Mouse (Mus musculus) hindbrain, embryonic 11.5 days (tissue): ENCODE data around the gene Chn2. TPM values are rescaled to one million over a fixed set of nuclear protein-coding genes. Genes with fewer than 3 reads are reported as not detected.

Experiments
- ATAC-seq: fragments of 200-750 bp; cut with Nextera tagmentation; 2 replicates; pipeline ENCODE4 v1.8.0; 2017; ENCODE audit warnings: mild to moderate bottlenecking, moderate TSS enrichment, moderate library complexity; ENCODE audit not compliant: low FRiP score
- DNase-seq: peaks from one replicate; pipeline ENCODE4 v3.0.0-alpha.2; 2015; ENCODE audit warnings: low spot score
- H3K27ac ChIP-seq: fragments of 300-500 bp; sonication (generic); 2 replicates; pipeline ENCODE4 v1.5.1; 2014; ENCODE audit warnings: mild to moderate bottlenecking, low read depth, low read length
- H3K27me3 ChIP-seq: fragments of 300-500 bp; sonication (generic); 2 replicates; pipeline ENCODE4 v1.6.1; 2014; ENCODE audit warnings: mild to moderate bottlenecking, low read length, moderate library complexity, mixed read lengths; ENCODE audit not compliant: control insufficient read depth, insufficient read depth
- H3K36me3 ChIP-seq: fragments of 300-500 bp; sonication (generic); 2 replicates; pipeline ENCODE4 v1.6.1; 2014; ENCODE audit warnings: mild to moderate bottlenecking, low read length, moderate library complexity, mixed read lengths; ENCODE audit not compliant: control insufficient read depth, insufficient read depth
- H3K4me1 ChIP-seq: fragments of 300-500 bp; sonication (generic); replicated peaks from 2 replicates; pipeline ENCODE4 v1.6.1; 2014; ENCODE audit warnings: low read length, mixed read lengths; ENCODE audit not compliant: control insufficient read depth, insufficient read depth
- H3K4me2 ChIP-seq: fragments of 300-500 bp; sonication (generic); replicated peaks from 2 replicates; pipeline ENCODE4 v1.6.1; 2014; ENCODE audit warnings: mild to moderate bottlenecking, low read depth, low read length
- H3K4me3 ChIP-seq: fragments of 300-500 bp; sonication (generic); 2 replicates; pipeline ENCODE4 v1.5.1; 2014; ENCODE audit warnings: low read depth, low read length
- H3K9ac ChIP-seq: fragments of 300-500 bp; sonication (generic); 2 replicates; pipeline ENCODE4 v1.6.1; 2014; ENCODE audit warnings: low read depth, low read length
- H3K9me3 ChIP-seq: fragments of 300-500 bp; sonication (generic); 2 replicates; pipeline ENCODE4 v1.6.1; 2016; ENCODE audit warnings: low read length; ENCODE audit not compliant: control insufficient read depth
- WGBS: fragments of 180-500 bp; shearing (Covaris S2); extraction: QIAGEN DNeasy Blood & Tissue Kit; methylation state at CpG from one replicate; pipeline ENCODE4 v1.1.7; 2014; 5-methylcytosine and 5-hydroxymethylcytosine counted together
- polyA plus RNA-seq: library from polyadenylated mRNA; unstranded; fragments of >200 nt; fragmentation: Nextera tagmentation; extraction: Ambion mirVana; gene quantifications from 2 replicates; pipeline ENCODE4 v1.2.1, GENCODE M21; 2014

The Chn2 gene
- polyA plus RNA-seq, 1 experiment from 2014 or later, result 14.4 TPM

DNA sequence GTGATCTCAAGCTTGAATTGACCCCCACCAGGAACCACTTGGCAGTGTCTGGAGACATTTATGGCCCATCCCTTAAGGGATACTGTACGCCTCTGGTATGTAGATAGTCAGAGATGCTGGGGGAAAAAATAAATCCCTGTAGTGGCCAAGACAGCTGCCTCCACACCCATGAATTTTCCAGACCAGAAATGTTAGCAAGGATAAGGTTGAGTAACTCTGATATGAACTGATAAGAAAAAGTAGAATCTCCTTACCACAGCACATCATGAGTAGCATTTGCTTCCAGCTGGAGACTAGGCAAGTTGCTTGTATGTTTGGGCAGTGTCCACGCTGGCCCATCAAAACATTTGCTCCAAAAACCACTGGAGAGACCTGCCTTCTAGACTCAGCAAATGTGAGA is 239.3 kb downstream of the Chn2 start:
- DNase-seq (no peak), ATAC-seq (no peak)
- Histone ChIP-seq H3K4me1 (no peaks in the 10 kb centered on the region; the same call in 1 of the 2 replicates), H3K9ac (no peak overlapping the region), H3K9me3 (no peaks in the 10 kb centered on the region), H3K4me2 (no peak overlapping the region), H3K4me3 (no peak overlapping the region), H3K36me3 (no peaks in the 10 kb centered on the region), H3K27me3 (no peaks in the 10 kb centered on the region), H3K27ac (no peak overlapping the region)
- WGBS, result 86% methylated on average over 2 of the region's 2 CpGs

DNA sequence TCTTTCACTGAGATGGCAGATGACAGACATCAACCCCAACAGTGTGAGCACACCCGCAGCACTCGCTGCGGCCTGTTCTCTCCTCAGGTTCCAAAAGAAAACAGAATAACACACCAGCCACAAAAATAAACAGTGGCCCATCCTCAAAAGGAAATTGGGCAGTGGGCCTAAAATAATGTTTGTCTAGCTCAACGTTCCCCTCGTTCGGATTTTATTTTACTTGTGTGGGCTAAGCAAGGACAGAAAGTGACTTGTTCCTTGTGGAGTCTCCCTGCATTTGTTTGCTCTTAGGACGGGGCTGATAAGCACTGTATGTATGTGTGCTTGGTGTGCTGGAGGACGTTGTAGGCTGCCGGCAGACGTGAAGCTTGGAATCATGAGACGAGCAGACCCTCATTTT is 240.0 kb downstream of the Chn2 start:
- DNase-seq (no peak), ATAC-seq (no peak)
- Histone ChIP-seq H3K27ac (no peak overlapping the region), H3K4me2 (no peak overlapping the region), H3K9ac (no peak overlapping the region), H3K36me3 (no peaks in the 10 kb centered on the region), H3K4me3 (no peak overlapping the region), H3K4me1 (no peaks in the 10 kb centered on the region; the same call in 1 of the 2 replicates), H3K9me3 (no peaks in the 10 kb centered on the region), H3K27me3 (no peaks in the 10 kb centered on the region)
- WGBS, result 62% methylated on average over 11 of the region's 11 CpGs

DNA sequence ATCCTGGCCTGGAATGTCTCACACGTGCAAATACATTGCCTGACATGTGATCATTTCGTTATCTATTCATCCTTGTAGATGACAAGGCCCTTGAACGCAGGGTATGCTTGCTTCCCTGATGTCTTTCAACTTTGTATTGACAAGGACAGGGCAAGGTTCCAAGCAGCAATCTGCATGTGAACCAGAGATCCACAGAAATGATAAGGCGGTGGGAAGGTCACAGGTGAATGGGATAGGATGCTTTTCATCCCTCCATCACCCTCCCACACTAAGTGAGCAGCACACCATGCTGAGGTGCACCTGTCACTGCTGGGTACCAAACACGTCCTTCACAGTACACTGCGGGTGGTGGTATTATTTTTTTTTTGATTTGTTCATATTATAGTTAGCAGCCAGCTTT is 240.9 kb downstream of the Chn2 start:
- no peak for ATAC-seq
- Histone ChIP-seq H3K27ac (no peak overlapping the region), H3K36me3 (no peaks in the 10 kb centered on the region), H3K9me3 (no peaks in the 10 kb centered on the region), H3K4me3 (no peak overlapping the region), H3K4me1 (no peaks in the 10 kb centered on the region; the same call in 1 of the 2 replicates), H3K27me3 (no peaks in the 10 kb centered on the region), H3K4me2 (no peak overlapping the region), H3K9ac (no peak overlapping the region)
- 90% methylated on average over 6 of the region's 6 CpGs for WGBS
- DNase-seq, result no peak

DNA sequence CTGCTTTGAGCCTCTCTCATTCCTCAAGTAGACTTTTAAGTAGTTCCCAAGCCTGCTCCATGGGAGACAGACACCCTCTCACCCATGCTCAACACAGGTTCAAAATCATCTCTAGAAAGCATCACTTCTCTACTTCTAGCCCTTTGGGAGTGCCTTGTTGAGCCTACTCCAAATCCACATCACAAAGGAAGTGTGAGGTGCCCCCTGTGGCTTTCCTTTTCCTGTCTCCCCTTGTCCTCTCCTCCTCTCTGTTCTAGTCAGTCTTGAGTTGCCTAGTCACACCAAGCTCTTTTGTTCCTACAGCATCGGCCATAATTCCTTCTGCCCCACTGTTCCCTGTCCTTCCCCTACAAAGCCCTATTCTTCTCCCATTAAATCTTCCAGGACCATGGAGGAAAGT is 243.9 kb downstream of the Chn2 start:
- DNase-seq, result no peak
- H3K4me1 ChIP-seq, result no peaks in the 10 kb centered on the region; the same call in 1 of the 2 replicates
- no peak overlapping the region for H3K27ac ChIP-seq
- H3K9me3 ChIP-seq, result no peaks in the 10 kb centered on the region
- H3K4me2 ChIP-seq, result no peak overlapping the region
- WGBS, result 50% methylated on average over 1 of the region's 1 CpGs
- ATAC-seq, result no peak
- no peaks in the 10 kb centered on the region for H3K27me3 ChIP-seq
- no peak overlapping the region for H3K9ac ChIP-seq
- H3K36me3 ChIP-seq, result no peaks in the 10 kb centered on the region
- no peak overlapping the region for H3K4me3 ChIP-seq

DNA sequence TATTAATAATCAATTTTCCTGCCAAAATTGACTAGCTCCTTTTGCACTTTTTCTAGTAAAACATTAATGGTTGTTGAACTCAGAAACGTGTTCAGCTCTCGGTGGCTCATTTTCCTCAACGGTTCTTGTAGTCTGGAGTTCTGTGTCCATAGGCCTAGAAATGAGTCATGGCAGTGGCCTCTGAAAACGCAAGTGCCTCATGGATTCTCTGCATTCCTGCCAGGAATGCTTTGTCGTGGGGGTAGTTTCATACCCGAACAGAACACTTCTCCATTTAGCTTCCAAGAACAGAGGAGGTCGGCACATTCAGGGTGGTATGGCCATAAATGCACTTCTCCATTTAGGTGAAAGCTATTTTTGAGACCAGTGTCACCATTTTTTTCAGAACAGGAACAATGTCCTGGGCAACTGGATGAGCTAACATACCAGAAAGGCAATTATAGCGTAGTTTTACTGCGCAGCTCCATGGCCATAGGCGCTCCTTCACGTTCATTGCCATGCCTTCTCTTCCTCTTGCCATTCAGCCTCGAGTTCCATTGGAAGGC is 244.9 kb downstream of the Chn2 start:
- ATAC-seq, result no peak
- H3K36me3 ChIP-seq, result no peaks in the 10 kb centered on the region
- no peak overlapping the region for H3K27ac ChIP-seq
- no peaks in the 10 kb centered on the region for H3K27me3 ChIP-seq
- no peak overlapping the region for H3K4me3 ChIP-seq
- no peak for DNase-seq
- no peak overlapping the region for H3K9ac ChIP-seq
- no peak overlapping the region for H3K4me2 ChIP-seq
- H3K9me3 ChIP-seq, result no peaks in the 10 kb centered on the region
- H3K4me1 ChIP-seq, result no peaks in the 10 kb centered on the region
- WGBS, result 88% methylated on average over 12 of the region's 12 CpGs

DNA sequence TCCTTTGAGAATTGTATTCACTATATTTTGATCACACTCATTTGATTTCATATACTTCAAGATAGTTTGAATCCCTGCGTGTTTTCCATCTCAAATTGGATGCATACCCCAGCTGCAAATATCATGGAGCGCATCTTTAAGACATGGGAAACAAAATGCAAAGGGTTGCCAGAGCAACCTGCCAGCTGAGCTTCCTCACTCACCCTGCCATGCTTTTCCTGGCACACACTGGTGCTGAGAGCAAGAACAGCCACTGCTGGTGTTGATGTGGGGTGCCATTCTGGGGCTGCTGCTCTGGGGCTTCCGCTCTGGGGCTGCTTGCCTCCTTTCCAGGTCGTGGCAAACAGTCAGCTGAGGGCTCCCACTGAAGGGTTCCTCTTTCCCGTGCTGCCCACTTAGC is 247.5 kb downstream of the Chn2 start:
- Histone ChIP-seq H3K27me3 (no peaks in the 10 kb centered on the region), H3K4me2 (no peak overlapping the region), H3K27ac (no peak overlapping the region), H3K4me3 (no peak overlapping the region), H3K9me3 (no peaks in the 10 kb centered on the region), H3K9ac (no peak overlapping the region), H3K4me1 (no peaks in the 10 kb centered on the region), H3K36me3 (no peaks in the 10 kb centered on the region)
- 87% methylated on average over 5 of the region's 5 CpGs for WGBS
- DNase-seq (no peak), ATAC-seq (no peak)

DNA sequence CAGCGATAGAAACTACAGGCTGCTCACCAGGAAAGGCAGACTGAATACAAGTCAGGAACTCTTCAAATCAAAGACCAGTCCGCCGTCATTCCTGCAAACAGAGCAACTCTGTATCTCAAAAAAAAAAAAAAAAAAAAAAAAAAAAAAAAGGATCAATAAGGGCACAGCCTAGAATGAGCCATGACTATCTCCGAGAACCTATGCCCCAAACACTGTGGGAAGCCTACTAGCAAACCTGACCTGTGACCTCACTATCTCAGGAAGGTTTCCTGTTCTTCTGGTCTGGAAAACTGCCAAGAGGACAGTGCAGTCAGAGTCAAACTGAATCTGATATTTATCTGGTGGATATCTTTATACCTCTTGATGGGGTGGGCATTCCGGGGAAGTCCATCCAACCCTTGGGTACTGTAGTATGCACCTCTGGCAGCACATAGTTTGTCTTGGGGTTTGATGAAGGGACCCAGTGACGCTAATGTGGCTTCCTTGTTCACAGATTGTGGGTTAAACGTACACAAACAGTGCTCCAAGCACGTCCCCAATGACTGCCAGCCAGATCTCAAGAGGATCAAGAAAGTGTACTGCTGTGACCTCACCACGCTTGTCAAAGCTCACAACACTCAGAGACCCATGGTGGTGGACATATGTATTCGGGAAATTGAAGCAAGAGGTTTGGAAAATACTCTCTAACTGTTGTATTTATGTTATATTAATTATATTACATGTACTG is 250.6 kb downstream of the Chn2 start:
- no peak overlapping the region for H3K9ac ChIP-seq
- H3K27me3 ChIP-seq, result no peaks in the 10 kb centered on the region
- no peak overlapping the region for H3K4me2 ChIP-seq
- H3K36me3 ChIP-seq, result no peaks in the 10 kb centered on the region
- H3K4me1 ChIP-seq, result no peaks in the 10 kb centered on the region
- 68% methylated on average over 10 of the region's 10 CpGs for WGBS
- no peak for ATAC-seq
- no peak overlapping the region for H3K27ac ChIP-seq
- no peak for DNase-seq
- H3K9me3 ChIP-seq, result no peaks in the 10 kb centered on the region
- no peak overlapping the region for H3K4me3 ChIP-seq

DNA sequence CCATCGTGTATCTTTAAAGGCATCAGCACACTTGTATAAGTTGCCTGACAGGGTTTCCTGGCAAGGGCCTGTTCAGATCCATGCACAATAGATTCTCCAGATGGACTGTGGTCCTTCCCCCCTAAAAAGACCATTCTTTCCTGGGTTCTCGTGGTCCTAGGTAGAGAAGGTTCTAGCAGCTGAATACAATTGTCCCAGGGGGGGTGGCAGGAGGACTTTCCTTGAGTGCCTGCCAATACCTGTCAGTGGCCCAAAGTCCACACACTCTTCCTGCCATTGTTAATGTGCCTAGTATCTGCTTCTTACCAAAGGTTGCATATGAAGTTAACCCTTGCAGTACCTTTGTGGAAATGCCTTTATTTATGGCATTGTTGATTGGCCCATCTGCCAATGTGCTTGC is 257.9 kb downstream of the Chn2 start:
- no peak for DNase-seq
- no peak overlapping the region for H3K9ac ChIP-seq
- H3K4me1 ChIP-seq, result no peaks in the 10 kb centered on the region
- H3K36me3 ChIP-seq, result no peaks in the 10 kb centered on the region
- no peak overlapping the region for H3K4me2 ChIP-seq
- ATAC-seq, result no peak
- 86% methylated on average over 2 of the region's 2 CpGs for WGBS
- H3K27ac ChIP-seq, result no peak overlapping the region
- no peak overlapping the region for H3K4me3 ChIP-seq
- H3K9me3 ChIP-seq, result no peaks in the 10 kb centered on the region
- no peaks in the 10 kb centered on the region for H3K27me3 ChIP-seq

DNA sequence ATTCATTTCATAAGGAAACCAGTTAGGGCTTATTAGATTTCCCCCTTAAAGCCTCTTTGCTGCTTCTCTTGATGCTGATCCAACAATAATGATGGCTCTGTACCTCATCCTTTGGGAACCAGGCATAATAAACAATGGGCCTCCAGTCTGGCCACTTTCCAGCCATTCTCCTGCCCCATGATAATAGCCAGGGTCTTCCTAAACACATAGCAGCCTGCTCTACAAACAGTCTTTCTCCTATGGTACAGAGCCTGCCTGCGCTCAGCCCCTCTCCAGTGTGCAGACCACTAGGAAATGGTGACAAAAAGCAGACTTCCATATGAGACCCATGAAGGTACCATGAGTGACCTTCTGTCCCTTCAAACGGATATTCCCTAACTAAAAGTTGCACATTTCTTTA is 260.1 kb downstream of the Chn2 start:
- DNase-seq (no peak), ATAC-seq (no peak)
- H3K9me3 ChIP-seq, result no peaks in the 10 kb centered on the region
- H3K4me1 ChIP-seq, result no peaks in the 10 kb centered on the region
- no peaks in the 10 kb centered on the region for H3K27me3 ChIP-seq
- no peak overlapping the region for H3K9ac ChIP-seq
- no peak overlapping the region for H3K27ac ChIP-seq
- WGBS, result 84% methylated on average over 2 of the region's 2 CpGs
- no peak overlapping the region for H3K4me2 ChIP-seq
- H3K36me3 ChIP-seq, result no peaks in the 10 kb centered on the region
- no peak overlapping the region for H3K4me3 ChIP-seq
